Mouse (Mus musculus) heart, postnatal 10 days (tissue): ENCODE data around the gene Xlr5a. TPM values are rescaled to one million over a fixed set of nuclear protein-coding genes. Genes with fewer than 3 reads are reported as not detected.
A peak's percentile ranks its signal among the peaks of the same experiment; 100 is the strongest.
"Not testable (repeated sequence)": the region's sequence is repeated elsewhere in the genome, so short reads cannot be mapped to it uniquely, and the experiment has no call there.

ENCODE experiments used
- DNase-seq, 2 experiments: peaks; one replicate each; pipeline ENCODE4 v3.0.0; 2021
- intact Hi-C: fragments of 180-260 bp; cut with DNase I; formaldehyde crosslinking; loops from one replicate; pipeline ENCODE4 v1.15.1; 2025
- total RNA-seq, 2 experiments: library from RNA; stranded (reverse); gene quantifications; 2 replicates each; pipeline ENCODE4 v1.2.3; 2021

Xlr5a gene
- total RNA-seq, 2 experiments from 2014 or later, result not detected

DNA sequence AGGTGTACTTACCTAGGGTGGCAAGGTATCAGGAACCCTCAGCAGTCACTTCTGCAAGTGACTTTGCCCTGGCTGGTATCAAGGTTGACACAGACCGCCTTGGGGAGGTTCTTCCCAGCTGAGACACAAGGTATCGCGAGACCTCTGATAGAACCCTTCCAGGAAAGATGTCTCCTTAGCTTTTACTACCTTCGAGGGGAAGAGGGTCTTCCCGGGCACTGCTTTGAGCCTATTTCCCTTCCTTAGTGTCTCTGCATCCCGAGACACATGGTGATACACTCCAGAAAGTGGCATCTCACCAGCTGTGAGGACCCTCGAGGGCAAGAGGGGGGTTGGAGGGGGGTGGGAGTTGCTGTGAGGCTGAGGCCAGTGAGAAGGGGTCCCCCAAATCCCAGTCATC is 143.4 kb downstream of the Xlr5a start, which contains the start of gene DXBay18:
Gene DXBay18 (minus strand): TSS at position 101 of the 400 bp plus-strand sequence.
- intact Hi-C loops, DNase-seq: not testable (repeated sequence)

GRCm38 (mm10) chrX:73148496-73148895 is 144.3 kb downstream of the Xlr5a start, which contains the start of gene Xlr5b:
TSS of gene Xlr5b (plus strand) at chrX:73148796.
- intact Hi-C loops, DNase-seq: not testable (repeated sequence)

- intact Hi-C loops, DNase-seq: not testable (repeated sequence)
These were observed 149.6 kb downstream of the Xlr5a start for GRCm38 (mm10) chrX:73143218-73143618.

- DNase-seq, intact Hi-C loops: not testable (repeated sequence)
These were observed 169.6 kb downstream of the Xlr5a start for GRCm38 (mm10) chrX:73122859-73123829.

DNA sequence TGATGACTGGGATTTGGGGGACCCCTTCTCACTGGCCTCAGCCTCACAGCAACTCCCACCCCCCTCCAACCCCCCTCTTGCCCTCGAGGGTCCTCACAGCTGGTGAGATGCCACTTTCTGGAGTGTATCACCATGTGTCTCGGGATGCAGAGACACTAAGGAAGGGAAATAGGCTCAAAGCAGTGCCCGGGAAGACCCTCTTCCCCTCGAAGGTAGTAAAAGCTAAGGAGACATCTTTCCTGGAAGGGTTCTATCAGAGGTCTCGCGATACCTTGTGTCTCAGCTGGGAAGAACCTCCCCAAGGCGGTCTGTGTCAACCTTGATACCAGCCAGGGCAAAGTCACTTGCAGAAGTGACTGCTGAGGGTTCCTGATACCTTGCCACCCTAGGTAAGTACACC is 176.0 kb downstream of the Xlr5a start, which contains the start of gene Gm14685:
Gene Gm14685 (plus strand): TSS at position 301 of the 400 bp plus-strand sequence.
- DNase-seq, intact Hi-C loops: not testable (repeated sequence)

DNA sequence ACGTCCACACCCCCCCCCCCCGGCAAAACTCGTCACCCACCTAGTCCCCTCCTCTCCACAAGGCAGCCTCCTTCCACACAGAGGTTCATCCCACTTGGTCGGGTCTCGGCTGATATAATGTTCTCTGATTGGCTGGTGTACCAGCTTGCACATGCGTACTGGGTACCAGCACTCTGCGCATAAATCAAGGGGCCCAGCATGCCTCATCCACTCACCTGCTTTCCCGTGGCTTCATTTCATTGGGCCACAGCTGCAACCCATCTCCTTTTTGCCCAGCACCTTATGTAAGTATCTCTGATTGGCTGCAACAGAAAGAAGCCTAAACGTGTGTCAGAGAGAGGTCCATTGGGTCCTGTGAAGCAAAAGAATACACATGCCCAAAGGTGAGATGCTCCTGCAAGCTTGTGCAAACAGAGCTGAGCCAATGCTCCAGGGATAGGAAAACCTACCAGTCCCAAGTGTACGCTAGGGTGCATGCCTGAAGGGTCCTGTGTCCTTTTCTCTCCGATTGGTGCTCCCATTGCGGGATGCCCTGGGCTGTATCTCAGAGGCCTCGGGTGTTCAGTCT is 195.8 kb downstream of the Xlr5a start, which contains the start of gene Xlr3a:
Gene Xlr3a (minus strand): TSS at position 155 of the 568 bp plus-strand sequence.
- intact Hi-C loops, result not testable (repeated sequence)
- peak in 1 of 2 experiments; percentile 5 for DNase-seq

- intact Hi-C loops, DNase-seq: not testable (repeated sequence)
These were observed 210.3 kb downstream of the Xlr5a start, which contains the start of gene Xlr4a for GRCm38 (mm10) chrX:73082267-73083055. TSS of gene Xlr4a (minus strand) at chrX:73082478.

DNA sequence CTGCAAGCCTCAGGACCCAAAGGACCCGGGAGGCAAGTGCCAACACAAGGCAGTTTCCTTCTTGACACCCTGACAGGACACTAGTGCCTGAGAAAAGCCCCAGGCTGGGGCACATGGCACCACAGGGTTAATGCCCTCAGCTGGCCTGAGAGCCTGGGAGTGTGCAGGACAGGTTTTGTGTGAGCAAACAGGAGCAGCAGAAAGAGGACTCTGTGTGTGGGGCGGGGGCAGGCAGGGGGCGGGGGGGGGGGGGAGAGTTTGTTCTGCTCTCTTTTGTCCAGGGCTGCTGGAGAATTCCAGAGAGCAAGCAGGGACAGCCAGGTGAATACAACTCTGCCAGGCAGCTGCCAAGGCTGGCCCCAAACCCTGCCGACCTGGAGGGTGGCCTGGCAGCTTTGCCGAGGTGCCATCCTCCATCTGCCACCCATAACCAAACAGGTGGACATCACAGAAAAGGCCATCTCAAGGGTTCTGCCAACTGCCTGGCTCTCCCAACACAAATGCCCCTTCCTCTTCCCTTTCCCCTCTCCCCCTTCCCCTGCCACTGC is 225.9 kb downstream of the Xlr5a start:
- intact Hi-C loops, DNase-seq: not testable (repeated sequence)

DNA sequence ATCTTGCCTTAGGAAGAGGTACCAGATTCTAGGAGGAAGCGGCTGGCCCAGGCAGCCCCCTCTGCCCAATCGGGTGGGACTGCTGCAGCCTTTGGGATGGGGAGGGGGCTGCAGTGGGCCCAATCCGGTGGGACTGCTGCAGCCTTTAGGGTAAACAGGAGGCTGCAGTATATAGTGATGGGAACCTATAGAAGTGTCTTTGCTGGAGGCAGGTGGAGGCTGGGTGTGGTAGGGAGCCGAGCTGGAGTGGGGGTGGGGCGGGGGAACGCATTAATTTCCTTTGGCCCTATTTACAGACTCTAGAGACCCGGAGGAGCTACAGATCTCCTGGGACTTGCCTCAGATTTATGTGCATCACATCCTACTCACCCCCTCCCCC is 228.4 kb downstream of the Xlr5a start, which contains the start of gene Pnma3:
Gene Pnma3 (plus strand): TSS at position 373 of the 379 bp plus-strand sequence.
- intact Hi-C loops, result no loop called here
- no peak for DNase-seq

GRCm38 (mm10) chrX:73063512-73064414 is 229.0 kb downstream of the Xlr5a start:
- intact Hi-C loops, result no loop called here
- DNase-seq, result peak in 1 of 2 experiments; percentile 6

- intact Hi-C loops, result no loop called here
- DNase-seq, result no peak
These were observed 230.5 kb downstream of the Xlr5a start for GRCm38 (mm10) chrX:73062323-73062722.

DNA sequence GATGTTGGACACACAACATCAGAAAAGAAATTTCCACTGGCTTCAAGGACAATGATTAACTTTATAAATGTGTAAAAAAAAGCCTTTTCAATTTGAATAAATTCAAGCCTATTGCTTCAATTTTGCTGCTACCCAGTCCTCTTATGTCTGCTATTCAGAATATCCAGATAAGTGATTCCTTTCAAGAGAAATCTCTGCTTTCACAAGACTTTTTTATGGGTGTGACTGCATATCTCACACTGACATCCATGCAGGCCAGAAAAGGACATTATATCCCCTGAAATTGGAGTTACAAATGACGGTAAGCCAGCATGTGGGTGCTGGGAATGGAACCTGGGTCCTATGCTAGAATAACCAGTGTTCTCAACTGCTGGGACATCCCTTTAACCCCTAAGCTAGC is 231.2 kb downstream of the Xlr5a start:
- DNase-seq, result no peak

More for the DNA sequence above, 231.2 kb downstream of the Xlr5a start:
- intact Hi-C loops, result no loop called here

Other genes with a start within 250 kb of the Xlr5a start
- gene Pnma3, start 228.2 kb downstream of the Xlr5a start, total RNA-seq, result not detected
- 1 to 10 TPM in 1 of 2 experiments, not detected in 1; 1.2 TPM for gene Xlr4a, start 210.5 kb downstream of the Xlr5a start, total RNA-seq
- 1 to 10 TPM in 1 of 2 experiments, under 1 TPM in 1; 0.98 to 1.8 TPM for gene Xlr3a, start 195.9 kb downstream of the Xlr5a start, total RNA-seq
- gene Gm14685, start 175.9 kb downstream of the Xlr5a start, total RNA-seq, result not detected
- not detected for gene Xlr5b, start 144.2 kb downstream of the Xlr5a start, total RNA-seq
- not detected for gene DXBay18, start 143.5 kb downstream of the Xlr5a start, total RNA-seq
- not detected for gene Spin2d, start 116.0 kb downstream of the Xlr5a start, total RNA-seq
- 1 to 10 TPM; 2.8 to 3.3 TPM for gene Xlr3b, start 100.8 kb downstream of the Xlr5a start, total RNA-seq
- 1 to 10 TPM in 1 of 2 experiments, under 1 TPM in 1; 0.77 to 1.2 TPM for gene Xlr4b, start 78.6 kb downstream of the Xlr5a start, total RNA-seq
- 1 to 10 TPM; 5.8 to 7.3 TPM for gene F8a, start 64.7 kb downstream of the Xlr5a start, total RNA-seq
- gene Xlr4c, start 49.8 kb downstream of the Xlr5a start, total RNA-seq, result not detected
- gene Xlr3c, start 27.6 kb downstream of the Xlr5a start, total RNA-seq, result not detected
- not detected for gene Xlr5c, start within 50 bp of the Xlr5a start, total RNA-seq
- gene Gm45015, start 43.9 kb upstream of the Xlr5a start, total RNA-seq, result not detected
- gene Zfp275, start 49.6 kb upstream of the Xlr5a start, total RNA-seq, result 1 to 10 TPM; 6.7 to 8.1 TPM
- gene Gm18336, start 105.8 kb upstream of the Xlr5a start, total RNA-seq, result not detected
- not detected for gene Zfp92, start 118.1 kb upstream of the Xlr5a start, total RNA-seq
- gene Trex2, start 142.4 kb upstream of the Xlr5a start, total RNA-seq, result not detected
- 10 to 100 TPM; 14.5 to 16.3 TPM for gene Haus7, start 166.1 kb upstream of the Xlr5a start, total RNA-seq
- 100 to 1,000 TPM; 276 to 309 TPM for gene Bgn, start 190.6 kb upstream of the Xlr5a start, total RNA-seq
- under 1 TPM in 1 of 2 experiments, not detected in 1; 0.15 TPM for gene Atp2b3, start 210.1 kb upstream of the Xlr5a start, total RNA-seq